Mouse (Mus musculus): ENCODE measurements around the gene Ptcd3. TPM values are rescaled to one million over a fixed set of nuclear protein-coding genes. Genes with fewer than 3 reads are reported as not detected.
A peak's percentile ranks its signal among the peaks of the same experiment; 100 is the strongest.

The Ptcd3 gene
- polyA plus RNA-seq, 1 experiment from 2014 or later, result 25.0 TPM

DNA sequence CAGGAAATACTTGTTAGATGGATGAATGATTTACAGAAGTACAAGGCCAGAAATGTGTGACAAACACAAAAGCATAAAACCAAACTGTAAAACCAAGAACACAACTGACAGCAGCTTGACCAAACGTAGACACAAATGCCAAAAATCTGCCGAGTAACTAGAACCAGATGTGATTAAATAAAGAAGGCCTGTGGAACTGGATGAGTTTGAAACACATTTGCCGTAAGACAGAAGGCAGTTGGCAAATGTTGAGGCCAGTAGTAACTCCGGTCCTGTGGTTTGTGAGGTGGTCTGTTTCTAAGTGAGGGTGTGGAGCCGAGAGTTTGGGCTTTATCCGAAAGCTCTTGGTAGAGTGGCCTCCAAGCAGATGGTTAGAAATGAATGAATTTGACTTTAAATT lies 32.4 kb upstream of the Ptcd3 start:
- no peak for DNase-seq (ENCODE audit: low spot score)
- no peak overlapping the region for H3K4me2 ChIP-seq (replicated peaks; ENCODE audit: low read depth, low read length)
- H3K27ac ChIP-seq (ENCODE audit: low read length), result no peak overlapping the region
- no peak for ATAC-seq
- H3K9me3 ChIP-seq (ENCODE audit: low read length), result no peaks in the 10 kb centered on the region
- H3K4me3 ChIP-seq (ENCODE audit: low read depth, low read length), result no peak overlapping the region
- H3K9ac ChIP-seq (replicated peaks; ENCODE audit: low read depth), result no peak overlapping the region
- H3K4me1 ChIP-seq (ENCODE audit: insufficient read depth, low read depth, low read length), result no peaks in the 10 kb centered on the region
- H3K27me3 ChIP-seq (replicated peaks; ENCODE audit: insufficient read depth, low read length), result no peaks in the 10 kb centered on the region
- H3K36me3 ChIP-seq (ENCODE audit: insufficient read depth, low read length), result peaks cover 8% of the 10 kb centered on the region; the same call in 1 of the 2 replicates
- no peak for TF ChIP-seq EP300 (IDR thresholded peaks at IDR 0.05)
- TF ChIP-seq CTCF (IDR thresholded peaks at IDR 0.05), result no peak
- 76% methylated on average over 6 of the region's 6 CpGs for WGBS

DNA sequence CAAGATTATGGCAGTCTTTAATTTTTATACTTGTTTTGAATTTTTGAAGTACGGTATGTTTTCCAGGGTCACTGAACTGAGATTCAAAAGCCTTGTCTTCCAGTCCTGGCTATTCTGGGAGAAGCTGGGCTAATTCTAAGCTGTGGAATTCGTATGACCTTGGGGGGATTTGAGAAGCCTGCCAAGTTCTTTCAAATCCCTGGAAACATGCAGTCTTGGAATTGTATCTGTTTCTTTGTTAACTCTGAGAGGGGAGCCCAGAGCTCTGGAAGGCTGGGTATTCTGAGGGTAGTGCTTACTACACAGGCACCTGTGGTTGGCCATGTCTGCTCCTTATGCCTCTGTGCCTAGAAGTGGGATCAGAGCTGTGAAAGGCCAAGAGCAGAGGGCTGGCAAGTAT lies 27.2 kb upstream of the Ptcd3 start:
- Histone ChIP-seq H3K9me3 (ENCODE audit: low read length) (no peaks in the 10 kb centered on the region), H3K4me3 (ENCODE audit: low read depth, low read length) (no peak overlapping the region), H3K9ac (replicated peaks; ENCODE audit: low read depth) (no peak overlapping the region), H3K4me1 (ENCODE audit: insufficient read depth, low read depth, low read length) (no peaks in the 10 kb centered on the region), H3K4me2 (replicated peaks; ENCODE audit: low read depth, low read length) (no peak overlapping the region), H3K27me3 (replicated peaks; ENCODE audit: insufficient read depth, low read length) (no peaks in the 10 kb centered on the region), H3K36me3 (ENCODE audit: insufficient read depth, low read length) (peaks cover 8% of the 10 kb centered on the region; the same call in 1 of the 2 replicates), H3K27ac (ENCODE audit: low read length) (no peak overlapping the region)
- DNase-seq (ENCODE audit: low spot score) (no peak), ATAC-seq (no peak)
- 66% methylated on average over 2 of the region's 2 CpGs for WGBS
- TF ChIP-seq CTCF (IDR thresholded peaks at IDR 0.05) (no peak), EP300 (IDR thresholded peaks at IDR 0.05) (no peak)

DNA sequence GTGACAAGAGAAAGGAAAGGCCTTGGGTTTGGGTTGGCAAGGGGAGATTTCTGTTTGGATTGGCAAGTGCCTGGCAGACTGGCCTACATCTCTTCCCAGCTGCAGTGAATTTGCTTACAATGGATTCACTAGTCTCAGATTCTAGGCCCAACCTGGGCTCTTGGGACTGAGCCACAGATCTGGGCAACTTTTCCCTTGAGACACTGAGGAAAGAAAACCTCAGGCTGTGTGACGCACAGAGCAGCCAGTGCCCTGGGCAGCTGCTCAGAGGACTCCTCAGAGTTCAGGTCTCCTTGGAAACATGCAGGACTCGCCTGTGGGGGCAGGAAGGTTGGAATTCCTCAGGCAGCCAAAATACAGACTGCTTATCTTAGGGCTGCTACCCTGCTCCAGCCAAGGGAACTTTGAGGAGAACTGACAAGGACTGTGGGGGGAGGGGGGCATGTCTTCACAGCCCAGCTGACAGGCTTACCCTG lies 25.6 kb upstream of the Ptcd3 start:
- 31% methylated on average over 2 of the region's 2 CpGs for WGBS
- Histone ChIP-seq H3K4me2 (replicated peaks; ENCODE audit: low read depth, low read length) (no peak overlapping the region), H3K4me3 (ENCODE audit: low read depth, low read length) (no peak overlapping the region), H3K4me1 (ENCODE audit: insufficient read depth, low read depth, low read length) (no peaks in the 10 kb centered on the region), H3K9ac (replicated peaks; ENCODE audit: low read depth) (no peak overlapping the region), H3K27me3 (replicated peaks; ENCODE audit: insufficient read depth, low read length) (no peaks in the 10 kb centered on the region), H3K36me3 (ENCODE audit: insufficient read depth, low read length) (peaks cover 8% of the 10 kb centered on the region; the same call in 1 of the 2 replicates), H3K27ac (ENCODE audit: low read length) (peak overlapping the region; percentile 20; the same call in 1 of the 2 replicates), H3K9me3 (ENCODE audit: low read length) (no peaks in the 10 kb centered on the region)
- peak; percentile 71 for ATAC-seq
- peak; percentile 66 for DNase-seq (ENCODE audit: low spot score)
- TF ChIP-seq CTCF (IDR thresholded peaks at IDR 0.05) (0 out of 2 replicates have a peak, but pooled peaks have one; percentile 10), EP300 (IDR thresholded peaks at IDR 0.05) (no peak)

DNA sequence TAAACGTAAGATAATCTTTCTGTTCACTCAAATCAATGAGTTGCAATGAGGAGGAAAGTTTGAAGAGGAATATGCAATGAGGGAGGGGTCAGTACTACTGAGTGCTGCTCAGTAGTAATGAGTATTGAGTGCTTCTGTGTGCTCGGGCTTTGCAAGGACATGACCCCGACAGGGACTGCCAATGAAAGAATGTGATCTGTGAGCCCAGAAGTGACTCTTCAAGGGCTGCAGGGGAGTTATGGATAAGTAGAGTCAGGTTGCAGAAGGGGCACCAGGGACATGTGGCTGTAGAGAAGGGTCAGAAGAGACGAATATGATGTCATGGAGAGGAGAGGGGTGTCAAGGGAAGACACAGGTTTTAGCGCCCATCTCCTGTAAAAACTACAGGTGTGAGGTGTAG lies 23.8 kb upstream of the Ptcd3 start:
- Histone ChIP-seq H3K27ac (ENCODE audit: low read length) (no peak overlapping the region), H3K27me3 (replicated peaks; ENCODE audit: insufficient read depth, low read length) (no peaks in the 10 kb centered on the region), H3K4me3 (ENCODE audit: low read depth, low read length) (no peak overlapping the region), H3K4me2 (replicated peaks; ENCODE audit: low read depth, low read length) (no peak overlapping the region), H3K36me3 (ENCODE audit: insufficient read depth, low read length) (peaks cover 8% of the 10 kb centered on the region; the same call in 1 of the 2 replicates), H3K9me3 (ENCODE audit: low read length) (no peaks in the 10 kb centered on the region), H3K9ac (replicated peaks; ENCODE audit: low read depth) (no peak overlapping the region), H3K4me1 (ENCODE audit: insufficient read depth, low read depth, low read length) (no peaks in the 10 kb centered on the region)
- no peak for ATAC-seq
- TF ChIP-seq CTCF (IDR thresholded peaks at IDR 0.05), result no peak
- 68% methylated on average over 5 of the region's 5 CpGs for WGBS
- no peak for DNase-seq (ENCODE audit: low spot score)

DNA sequence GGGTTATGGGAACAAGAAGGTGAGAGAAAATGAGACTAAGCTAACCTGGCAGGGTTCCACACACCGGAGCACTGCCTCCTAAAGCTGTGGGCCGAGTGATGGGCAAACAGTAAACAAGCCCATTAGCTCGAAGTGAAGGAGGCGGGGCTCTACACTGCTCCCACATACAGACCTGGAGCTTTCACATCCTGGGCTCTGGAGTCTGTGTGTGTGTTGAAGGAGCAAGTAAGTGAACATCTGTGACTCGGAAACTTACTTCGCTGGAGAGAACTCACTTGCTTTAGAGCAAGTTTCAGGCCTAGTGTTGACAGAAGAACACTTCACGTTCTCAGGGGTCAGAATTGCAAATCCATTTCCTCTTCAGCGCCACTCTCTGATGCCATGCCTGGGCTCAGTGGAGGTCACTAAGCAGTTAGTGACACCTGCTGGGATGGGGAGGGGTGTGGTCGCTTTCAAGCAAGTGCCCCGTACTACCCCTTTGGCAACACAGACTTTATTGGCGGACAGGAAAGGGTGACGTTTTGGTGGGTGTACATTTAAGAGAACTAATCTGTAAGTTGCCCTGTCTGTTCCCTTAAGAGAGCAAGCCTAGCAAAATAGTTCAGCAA lies 22.4 kb upstream of the Ptcd3 start:
- Histone ChIP-seq H3K4me3 (ENCODE audit: low read depth, low read length) (no peak overlapping the region), H3K27me3 (replicated peaks; ENCODE audit: insufficient read depth, low read length) (no peaks in the 10 kb centered on the region), H3K9me3 (ENCODE audit: low read length) (no peaks in the 10 kb centered on the region), H3K36me3 (ENCODE audit: insufficient read depth, low read length) (peaks cover 4% of the 10 kb centered on the region; the same call in 1 of the 2 replicates), H3K27ac (ENCODE audit: low read length) (peak overlapping the region; percentile 15; the same call in 1 of the 2 replicates), H3K4me2 (replicated peaks; ENCODE audit: low read depth, low read length) (no peak overlapping the region), H3K9ac (replicated peaks; ENCODE audit: low read depth) (no peak overlapping the region), H3K4me1 (ENCODE audit: insufficient read depth, low read depth, low read length) (no peaks in the 10 kb centered on the region)
- peak; percentile 64 for DNase-seq (ENCODE audit: low spot score)
- TF ChIP-seq CTCF (IDR thresholded peaks at IDR 0.05), result no peak
- 0 out of 2 replicates have a peak, but pooled peaks have one; percentile 12 for TF ChIP-seq EP300 (IDR thresholded peaks at IDR 0.05)
- WGBS, result 59% methylated on average over 12 of the region's 12 CpGs
- ATAC-seq, result peak; percentile 69

DNA sequence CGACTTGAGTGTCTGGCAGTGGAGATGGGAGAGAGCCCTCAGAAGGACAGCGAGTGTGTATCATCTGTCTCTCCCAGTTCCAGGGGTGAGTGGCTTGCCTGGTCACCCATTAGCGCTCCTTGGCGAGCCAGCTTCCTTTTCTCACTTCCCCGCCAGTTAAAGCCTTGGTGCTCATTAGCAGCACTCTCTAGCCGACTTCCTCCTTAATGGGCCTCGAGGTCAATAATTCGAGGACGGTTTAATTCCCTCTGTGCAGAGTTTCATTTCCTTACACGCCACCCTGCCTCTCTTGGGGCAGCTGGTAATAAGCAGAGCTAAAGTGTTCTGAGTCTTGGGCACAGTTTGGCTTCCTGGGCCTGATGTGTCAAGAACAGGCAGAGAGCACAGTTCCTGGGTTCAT lies 21.5 kb upstream of the Ptcd3 start:
- 82% methylated on average over 10 of the region's 10 CpGs for WGBS
- no peak overlapping the region for H3K4me2 ChIP-seq (replicated peaks; ENCODE audit: low read depth, low read length)
- no peaks in the 10 kb centered on the region for H3K4me1 ChIP-seq (ENCODE audit: insufficient read depth, low read depth, low read length)
- no peak for TF ChIP-seq CTCF (IDR thresholded peaks at IDR 0.05)
- no peak for TF ChIP-seq EP300 (IDR thresholded peaks at IDR 0.05)
- no peaks in the 10 kb centered on the region for H3K9me3 ChIP-seq (ENCODE audit: low read length)
- H3K4me3 ChIP-seq (ENCODE audit: low read depth, low read length), result no peak overlapping the region
- ATAC-seq (no peak), DNase-seq (ENCODE audit: low spot score) (peak; percentile 38)
- H3K36me3 ChIP-seq (ENCODE audit: insufficient read depth, low read length), result peaks cover 4% of the 10 kb centered on the region; the same call in 1 of the 2 replicates
- H3K27me3 ChIP-seq (replicated peaks; ENCODE audit: insufficient read depth, low read length), result no peaks in the 10 kb centered on the region
- no peak overlapping the region for H3K9ac ChIP-seq (replicated peaks; ENCODE audit: low read depth)
- H3K27ac ChIP-seq (ENCODE audit: low read length), result peak overlapping the region; percentile 15; the same call in 1 of the 2 replicates
